Mouse (Mus musculus) thymus, adult 2 months (tissue): ENCODE data around the gene Fbxl15. TPM values are rescaled to one million over a fixed set of nuclear protein-coding genes. Genes with fewer than 3 reads are reported as not detected.

Source experiments
- DNase-seq: peaks from one replicate; pipeline ENCODE4 v3.0.0; 2021
- H3K27ac ChIP-seq: fragments of 200-500 bp; 2 replicates; pipeline ENCODE4 v1.5.1; 2012; ENCODE audit warnings: low read length, control low read depth; ENCODE audit not compliant: control insufficient read depth, insufficient read depth
- H3K27me3 ChIP-seq: fragments of 200-500 bp; 2 replicates; pipeline ENCODE4 v1.6.1; 2012; ENCODE audit warnings: mild to moderate bottlenecking, low read length, moderate library complexity, mixed read lengths; ENCODE audit not compliant: control insufficient read depth, insufficient read depth
- H3K36me3 ChIP-seq: fragments of 200-500 bp; 2 replicates; pipeline ENCODE4 v1.6.1; 2012; ENCODE audit warnings: mild to moderate bottlenecking, low read length, moderate library complexity; ENCODE audit not compliant: control insufficient read depth, insufficient read depth
- H3K4me1 ChIP-seq: fragments of 200-500 bp; replicated peaks from 2 replicates; pipeline ENCODE4 v1.6.1; 2012; ENCODE audit warnings: low read length; ENCODE audit not compliant: control insufficient read depth, insufficient read depth
- H3K4me3 ChIP-seq: fragments of 200-500 bp; 2 replicates; pipeline ENCODE4 v1.5.1; 2012; ENCODE audit warnings: mild to moderate bottlenecking, low read length, control low read depth, moderate library complexity; ENCODE audit not compliant: control insufficient read depth, insufficient read depth
- CTCF ChIP-seq: fragments of 200-500 bp; IDR thresholded peaks from 2 replicates; pipeline ENCODE4 v1.5.1; 2012; ENCODE audit warnings: mild to moderate bottlenecking, control low read depth, low read length, moderate library complexity, borderline replicate concordance; ENCODE audit not compliant: control insufficient read depth, poor library complexity, insufficient read depth; ENCODE audit errors: extremely low read depth
- POLR2A ChIP-seq: fragments of 200-500 bp; IDR thresholded peaks from 2 replicates; pipeline ENCODE4 v1.6.1; 2012; ENCODE audit warnings: mild to moderate bottlenecking, low read length, control low read depth, moderate library complexity; ENCODE audit not compliant: control insufficient read depth, poor library complexity, insufficient read depth; ENCODE audit errors: extremely low read depth
- WGBS: fragments of 180-500 bp; shearing (Covaris S2); methylation state at CpG from one replicate; pipeline ENCODE4 v1.1.7; 2018; 5-methylcytosine and 5-hydroxymethylcytosine counted together
- polyA plus RNA-seq: library from polyadenylated mRNA; depleted of rRNA; stranded (reverse); fragments of >200 nt; gene quantifications from 2 replicates; pipeline ENCODE4 v1.2.3, GENCODE M21; 2012

Gene Fbxl15
- polyA plus RNA-seq, 1 experiment = 15.2 TPM

DNA sequence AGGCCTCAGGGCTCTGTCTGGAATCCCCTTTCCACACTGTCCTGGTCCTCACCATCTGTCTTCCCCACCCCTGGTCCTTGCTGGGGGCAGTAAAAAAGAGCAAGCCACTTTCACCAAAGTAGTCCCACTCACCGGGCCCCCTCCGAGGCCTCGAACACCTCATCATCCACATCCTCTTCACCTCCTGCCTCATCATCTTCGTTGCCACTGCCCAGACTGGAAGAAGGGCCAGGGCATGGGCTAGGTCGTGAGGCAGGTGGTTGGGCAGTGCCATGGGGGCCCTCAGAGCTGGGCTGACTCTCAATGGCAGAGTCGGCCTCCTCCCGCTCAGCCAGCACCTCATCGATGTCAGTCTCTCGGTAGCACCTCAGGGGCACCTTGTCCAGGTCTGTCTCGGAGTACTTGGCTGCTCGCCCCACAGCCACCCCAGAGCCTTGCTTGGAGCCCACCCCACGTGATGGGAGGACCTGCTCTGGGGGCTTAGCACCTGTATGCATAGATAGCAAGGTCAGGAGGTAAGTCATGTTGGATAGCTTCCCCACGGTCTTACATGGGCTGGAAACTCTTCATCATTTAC, 4.9 kb upstream of the Fbxl15 start:
- no peak overlapping the region for H3K27ac ChIP-seq
- H3K4me3 ChIP-seq = no peak overlapping the region
- peaks cover 15% of the 10 kb centered on the region for H3K4me1 ChIP-seq
- DNase-seq = no peak
- H3K36me3 ChIP-seq = no peaks in the 10 kb centered on the region
- peaks cover 17% of the 10 kb centered on the region for H3K27me3 ChIP-seq
- TF ChIP-seq CTCF = no peak
- TF ChIP-seq POLR2A = no peak
- WGBS = 82% methylated on average over 13 of the region's 13 CpGs

DNA sequence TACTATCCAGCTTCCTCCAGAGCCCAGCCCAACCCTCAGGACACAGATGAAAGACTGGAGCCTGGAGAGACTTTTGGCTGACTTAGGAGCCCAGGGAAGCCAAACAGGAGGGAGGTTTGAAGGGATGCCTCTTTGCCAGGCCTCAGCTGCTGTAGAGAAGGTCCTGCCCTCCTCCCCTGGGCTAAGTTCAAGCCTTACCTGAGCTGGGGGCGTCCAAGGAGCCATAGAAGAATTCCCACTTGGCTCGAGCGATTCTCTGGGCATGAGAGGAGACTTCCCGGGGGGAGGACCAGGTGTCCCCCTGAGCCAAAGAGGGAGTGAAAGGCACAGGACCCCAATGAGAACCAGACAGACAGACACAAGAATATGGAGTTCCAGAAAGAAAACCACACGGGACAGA, 4.3 kb upstream of the Fbxl15 start:
- DNase-seq = no peak
- peaks cover 11% of the 10 kb centered on the region for H3K27me3 ChIP-seq
- H3K27ac ChIP-seq = no peak overlapping the region
- TF ChIP-seq CTCF (no peak), POLR2A (no peak)
- H3K4me3 ChIP-seq = no peak overlapping the region
- H3K4me1 ChIP-seq = peaks cover 13% of the 10 kb centered on the region
- WGBS = 77% methylated on average over 5 of the region's 5 CpGs
- H3K36me3 ChIP-seq = no peaks in the 10 kb centered on the region

DNA sequence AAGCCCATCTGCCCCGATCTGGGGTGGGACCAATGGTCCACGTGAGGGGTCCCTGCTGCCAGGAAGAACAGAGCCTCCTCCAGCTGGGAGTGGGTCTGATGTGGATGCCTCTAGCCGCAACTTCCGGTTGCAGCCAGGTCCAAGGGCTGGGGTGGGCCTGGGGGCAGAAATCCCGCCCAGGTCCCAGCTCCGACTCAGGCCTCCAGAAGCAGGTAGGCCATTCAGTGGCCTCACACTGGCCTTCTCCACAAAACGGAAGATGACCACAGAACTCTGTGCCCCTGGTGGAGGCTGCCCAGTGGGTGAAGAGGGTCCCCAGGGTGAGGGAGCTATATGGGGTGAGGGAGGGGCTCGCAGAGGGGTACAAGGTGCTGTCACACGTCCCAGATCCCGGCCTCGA, 3.6 kb upstream of the Fbxl15 start:
- Histone ChIP-seq H3K27ac (no peak overlapping the region), H3K36me3 (no peaks in the 10 kb centered on the region), H3K4me3 (no peak overlapping the region), H3K4me1 (peaks cover 20% of the 10 kb centered on the region), H3K27me3 (peaks cover 6% of the 10 kb centered on the region)
- TF ChIP-seq CTCF (no peak), POLR2A (no peak)
- DNase-seq = no peak
- WGBS = 85% methylated on average over 11 of the region's 11 CpGs

DNA sequence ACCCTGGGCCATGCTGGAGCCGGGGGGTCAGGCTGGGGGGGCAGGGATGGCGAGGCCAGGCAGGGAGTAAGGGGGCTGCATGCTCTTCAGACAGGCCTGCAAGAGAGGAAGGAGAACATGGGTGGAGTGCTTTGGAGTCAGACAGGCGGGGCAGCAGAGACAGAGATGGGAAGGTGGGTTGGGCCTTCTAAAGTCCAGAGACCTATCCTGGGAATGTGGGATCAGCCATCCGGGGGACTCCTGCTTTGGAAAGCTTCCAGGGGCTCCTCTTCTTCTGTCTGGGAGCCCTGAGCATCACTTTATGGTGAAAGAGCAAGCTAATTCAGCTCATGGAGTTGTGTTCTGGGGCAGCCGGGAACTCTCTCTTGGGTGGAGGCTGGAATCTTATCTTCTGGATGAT, 3.1 kb upstream of the Fbxl15 start:
- Histone ChIP-seq H3K36me3 (no peaks in the 10 kb centered on the region), H3K27me3 (peaks cover 2% of the 10 kb centered on the region), H3K4me1 (peaks cover 21% of the 10 kb centered on the region), H3K4me3 (no peak overlapping the region), H3K27ac (no peak overlapping the region)
- 81% methylated on average over 5 of the region's 5 CpGs for WGBS
- no peak for DNase-seq
- TF ChIP-seq CTCF (no peak), POLR2A (no peak)

DNA sequence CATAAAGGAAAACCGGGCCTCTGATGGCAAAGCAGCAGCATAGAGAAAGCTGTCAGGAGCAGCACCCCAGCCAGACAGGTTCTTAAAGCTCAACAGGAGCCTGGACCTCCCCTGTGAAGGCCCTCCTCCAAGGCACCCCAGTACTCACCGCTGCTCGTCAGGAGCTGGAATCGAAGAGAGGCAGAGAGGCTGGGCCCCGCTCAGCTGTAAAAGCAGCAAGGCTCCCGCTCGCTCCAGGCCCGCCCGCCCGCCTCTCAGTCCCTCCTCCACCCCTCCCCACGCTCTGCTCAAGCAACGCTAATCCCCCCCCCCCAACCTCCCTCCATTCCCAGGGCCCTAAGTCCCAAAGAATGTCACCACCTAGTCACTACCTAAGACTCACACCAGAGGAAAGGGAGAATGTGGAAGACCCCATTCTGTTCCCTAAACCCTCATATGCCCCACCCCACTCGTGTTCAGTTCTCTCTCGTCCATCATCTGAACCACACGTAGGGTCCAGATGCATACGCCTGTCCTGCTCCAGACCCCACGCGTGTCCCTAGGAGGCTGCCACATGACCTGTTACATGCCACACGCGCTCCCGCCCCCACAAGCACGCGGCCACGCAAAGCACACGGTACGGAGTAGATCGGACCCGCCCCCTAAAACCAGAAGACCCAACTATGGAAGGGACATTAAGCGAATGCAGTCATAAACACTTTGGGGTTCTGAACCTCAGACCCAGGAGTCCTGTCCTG, 1.8 kb upstream of the Fbxl15 start:
- DNase-seq = no peak
- no peaks in the 10 kb centered on the region; the same call in 1 of the 2 replicates for H3K27me3 ChIP-seq
- H3K4me3 ChIP-seq = no peak overlapping the region
- no peak overlapping the region for H3K27ac ChIP-seq
- H3K4me1 ChIP-seq = peaks cover 21% of the 10 kb centered on the region
- no peaks in the 10 kb centered on the region for H3K36me3 ChIP-seq
- WGBS = 24% methylated on average over 29 of the region's 29 CpGs
- TF ChIP-seq CTCF = no peak
- TF ChIP-seq POLR2A = no peak

DNA sequence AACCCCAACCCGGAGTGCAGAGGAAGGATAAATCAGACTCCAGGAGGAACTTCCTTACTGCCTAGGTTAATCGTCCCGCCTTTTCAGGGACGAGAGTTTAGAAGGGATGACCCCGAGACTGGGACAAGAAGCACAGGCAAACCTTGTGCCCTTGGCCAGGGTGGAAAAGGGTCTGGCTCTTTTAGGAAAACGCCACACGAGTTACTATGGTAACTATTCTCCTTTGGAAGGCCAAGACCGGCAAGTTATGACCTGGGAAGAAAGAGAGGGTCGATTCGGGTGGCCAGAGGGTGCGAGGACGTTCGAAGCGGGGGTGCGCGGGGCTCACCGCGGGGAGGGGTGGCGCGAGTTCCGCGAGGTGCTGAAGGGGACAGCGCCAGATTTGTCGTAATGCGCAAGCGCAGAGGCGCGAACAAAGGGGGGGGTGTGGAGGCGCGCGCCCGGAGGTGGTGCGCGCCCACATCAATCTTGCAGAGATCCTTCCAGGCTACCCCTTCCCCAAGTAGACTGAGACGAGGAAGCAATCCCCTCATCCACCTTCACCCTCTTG, 1.2 kb upstream of the Fbxl15 start, which contains the start of gene Psd:
Gene Psd, minus strand, starts transcription at position 401 of the 550 bp plus-strand sequence.
- Histone ChIP-seq H3K4me1 (peaks cover 21% of the 10 kb centered on the region), H3K4me3 (peak within 1 kb of the TSS; percentile 77), H3K36me3 (no peaks in the 10 kb centered on the region), H3K27ac (no peak within 1 kb of the TSS), H3K27me3 (no peaks in the 10 kb centered on the region; the same call in 1 of the 2 replicates)
- peak; percentile 40 for DNase-seq
- TF ChIP-seq POLR2A (no peak), CTCF (no peak)
- WGBS = 2% methylated on average over 35 of the region's 35 CpGs

DNA sequence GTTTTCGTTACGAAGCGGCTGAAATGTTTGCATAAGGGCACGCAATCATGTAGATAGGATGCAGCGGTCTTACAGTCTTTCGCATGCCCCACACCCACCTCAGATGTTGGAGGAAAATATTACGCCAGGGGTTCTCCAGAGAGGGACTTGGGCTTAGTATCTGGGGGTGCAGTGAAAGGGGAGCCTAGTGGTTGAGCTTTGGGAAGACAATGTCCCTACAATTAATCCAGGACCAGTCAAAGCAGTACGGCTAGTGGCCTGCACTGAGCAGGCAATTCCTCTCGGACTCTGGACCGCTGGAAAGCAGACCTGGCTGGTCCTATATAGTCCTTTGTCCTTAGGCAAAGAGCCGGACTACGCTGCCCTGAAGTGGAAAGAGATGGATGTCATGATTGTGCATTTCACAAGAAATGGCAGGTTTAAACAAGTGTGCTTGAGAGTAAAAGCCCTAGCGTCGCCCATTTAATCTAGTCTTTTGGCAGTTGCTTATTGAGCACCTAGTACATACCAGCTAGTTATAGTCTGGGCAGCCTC, 386 bp upstream of the Fbxl15 start:
- no peak for DNase-seq
- Histone ChIP-seq H3K27ac (no peak overlapping the region), H3K27me3 (no peaks in the 10 kb centered on the region; the same call in 1 of the 2 replicates), H3K4me3 (peak overlapping the region; percentile 77), H3K36me3 (no peaks in the 10 kb centered on the region), H3K4me1 (peaks cover 21% of the 10 kb centered on the region)
- no peak for TF ChIP-seq CTCF
- TF ChIP-seq POLR2A = no peak
- WGBS = 39% methylated on average over 14 of the region's 14 CpGs
